Mouse (Mus musculus): ENCODE data around the gene Tspear. TPM values are rescaled to one million over a fixed set of nuclear protein-coding genes. Genes with fewer than 3 reads are reported as not detected.

The Tspear gene
- polyA plus RNA-seq, 1 experiment: not detected

DNA sequence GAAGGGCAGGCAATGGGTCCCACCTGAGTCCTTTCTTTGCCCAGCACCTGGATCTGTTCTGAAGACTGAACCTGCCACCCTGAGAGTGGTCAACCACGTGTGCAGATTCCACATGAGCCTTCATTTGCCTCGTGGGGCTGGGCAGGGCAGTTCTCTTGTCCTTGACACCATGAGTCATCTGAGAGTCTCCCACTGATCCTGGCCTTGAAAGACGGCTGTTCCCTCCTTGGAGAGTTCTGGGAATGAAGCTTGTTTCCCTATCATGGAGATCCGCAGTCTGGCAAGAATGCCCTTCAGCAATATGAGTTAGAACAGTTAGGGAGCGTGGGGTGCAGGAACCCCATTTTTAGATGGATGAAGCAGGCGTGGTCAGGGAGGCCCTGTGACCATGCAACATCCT is 152.6 kb downstream of the Tspear start:
- no peaks in the 10 kb centered on the region for H3K79me2 ChIP-seq (ENCODE audit: control insufficient read depth, insufficient read depth)
- H3K4me3 ChIP-seq: no peak overlapping the region
- peaks cover 7% of the 10 kb centered on the region for H3K27me3 ChIP-seq (ENCODE audit: control insufficient read depth, insufficient read depth, insufficient read length)
- H3ac ChIP-seq (ENCODE audit: control insufficient read depth, insufficient read length): no peak overlapping the region
- no peaks in the 10 kb centered on the region for H3K36me3 ChIP-seq (ENCODE audit: control insufficient read depth, insufficient read depth)
- TF ChIP-seq TCF12 (IDR thresholded peaks at IDR 0.05; ENCODE audit: insufficient read depth, poor library complexity, severe bottlenecking): no peak
- no peak for TF ChIP-seq E2F4 (IDR thresholded peaks at IDR 0.05; ENCODE audit: insufficient read depth)
- no peak for TF ChIP-seq USF1 (IDR thresholded peaks at IDR 0.05; ENCODE audit: low read depth)
- TF ChIP-seq REST (IDR thresholded peaks at IDR 0.05; ENCODE audit: insufficient read depth, insufficient read length): no peak
- no peak for TF ChIP-seq TCF3 (IDR thresholded peaks at IDR 0.05; ENCODE audit: insufficient read length, low read depth)
- TF ChIP-seq POLR2A (IDR thresholded peaks at IDR 0.05; ENCODE audit: insufficient read length, low read depth): no peak
- TF ChIP-seq MAX (IDR thresholded peaks at IDR 0.05; ENCODE audit: low read depth): no peak
- no peak for TF ChIP-seq POLR2AphosphoS2 (IDR thresholded peaks at IDR 0.05; ENCODE audit: insufficient read length, low read depth)
- TF ChIP-seq SRF (IDR thresholded peaks at IDR 0.05; ENCODE audit: control insufficient read depth, insufficient read length, low read depth): no peak
- TF ChIP-seq MYOD1 (IDR thresholded peaks at IDR 0.05; ENCODE audit: control insufficient read depth in 1 of 3, insufficient read length in 2 of 3, low read depth in 2 of 3): no peak
- no peak for TF ChIP-seq MYOG (IDR thresholded peaks at IDR 0.05; ENCODE audit: control insufficient read depth in 1 of 3, insufficient read depth in 1 of 3, insufficient read length in 2 of 3, low read depth in 2 of 3)
- no peak for TF ChIP-seq CEBPB (IDR thresholded peaks at IDR 0.05; ENCODE audit: insufficient read depth, poor library complexity, severe bottlenecking)
- no peak overlapping the region for H3K4me2 ChIP-seq (ENCODE audit: low read depth)

DNA sequence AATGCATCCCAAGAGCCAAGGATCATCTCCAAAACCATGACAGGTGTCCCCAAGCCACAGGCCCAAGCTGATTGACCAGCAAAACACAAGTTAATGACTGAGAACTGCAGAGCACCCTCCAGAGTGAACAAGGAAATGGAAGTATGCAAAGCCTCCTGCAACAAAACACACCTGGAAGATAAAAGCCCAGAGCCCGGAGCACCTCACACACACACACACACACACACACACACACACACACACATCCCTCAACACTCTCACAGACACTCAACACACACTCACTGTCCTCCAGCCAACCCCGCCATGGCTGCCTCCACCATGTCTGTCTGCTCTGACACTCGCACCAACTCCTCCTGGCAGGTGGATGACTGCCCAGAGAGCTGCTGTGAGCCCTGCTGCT is 160.1 kb downstream of the Tspear start, which contains the start of gene Gm36176:
Gene Gm36176, plus strand, starts transcription at position 301 of the 400 bp plus-strand sequence.
- no peak within 1 kb of the TSS for H3ac ChIP-seq (ENCODE audit: control insufficient read depth, insufficient read length)
- no peaks in the 10 kb centered on the region for H3K36me3 ChIP-seq (ENCODE audit: control insufficient read depth, insufficient read depth)
- H3K27me3 ChIP-seq (ENCODE audit: control insufficient read depth, insufficient read depth, insufficient read length): no peaks in the 10 kb centered on the region
- H3K4me2 ChIP-seq (ENCODE audit: low read depth): no peak within 1 kb of the TSS
- no peak within 1 kb of the TSS for H3K4me3 ChIP-seq
- H3K79me2 ChIP-seq (ENCODE audit: control insufficient read depth, insufficient read depth): no peaks in the 10 kb centered on the region
- TF ChIP-seq REST (IDR thresholded peaks at IDR 0.05; ENCODE audit: insufficient read depth, insufficient read length) (no peak), SRF (IDR thresholded peaks at IDR 0.05; ENCODE audit: control insufficient read depth, insufficient read length, low read depth) (no peak), POLR2AphosphoS2 (IDR thresholded peaks at IDR 0.05; ENCODE audit: insufficient read length, low read depth) (no peak), CEBPB (IDR thresholded peaks at IDR 0.05; ENCODE audit: insufficient read depth, poor library complexity, severe bottlenecking) (no peak), USF1 (IDR thresholded peaks at IDR 0.05; ENCODE audit: low read depth) (no peak), TCF3 (IDR thresholded peaks at IDR 0.05; ENCODE audit: insufficient read length, low read depth) (no peak), E2F4 (IDR thresholded peaks at IDR 0.05; ENCODE audit: insufficient read depth) (no peak), MYOD1 (IDR thresholded peaks at IDR 0.05; ENCODE audit: control insufficient read depth in 1 of 3, insufficient read length in 2 of 3, low read depth in 2 of 3) (no peak), TCF12 (IDR thresholded peaks at IDR 0.05; ENCODE audit: insufficient read depth, poor library complexity, severe bottlenecking) (no peak), MYOG (IDR thresholded peaks at IDR 0.05; ENCODE audit: control insufficient read depth in 1 of 3, insufficient read depth in 1 of 3, insufficient read length in 2 of 3, low read depth in 2 of 3) (no peak), POLR2A (IDR thresholded peaks at IDR 0.05; ENCODE audit: insufficient read length, low read depth) (no peak), MAX (IDR thresholded peaks at IDR 0.05; ENCODE audit: low read depth) (no peak)

DNA sequence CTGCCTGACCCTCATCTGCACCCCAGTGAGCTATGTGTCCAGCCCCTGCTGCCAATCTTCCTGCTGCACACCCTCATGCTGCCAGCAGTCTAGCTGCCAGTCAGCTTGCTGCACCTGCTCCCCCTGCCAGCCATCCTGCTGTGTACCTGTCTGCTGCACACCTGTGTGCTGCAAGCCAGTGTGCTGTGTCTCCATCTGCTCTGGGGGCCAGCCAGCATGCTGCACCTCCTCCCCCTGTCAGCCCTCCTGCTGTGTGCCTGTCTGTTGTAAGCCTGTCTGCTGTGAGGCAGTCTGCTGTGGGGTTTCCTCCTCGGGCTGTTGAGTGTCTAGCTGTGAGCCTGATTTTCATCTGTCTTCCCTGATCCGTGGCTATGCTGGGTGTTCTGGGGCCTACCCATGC is 160.6 kb downstream of the Tspear start:
- no peaks in the 10 kb centered on the region for H3K27me3 ChIP-seq (ENCODE audit: control insufficient read depth, insufficient read depth, insufficient read length)
- TF ChIP-seq REST (IDR thresholded peaks at IDR 0.05; ENCODE audit: insufficient read depth, insufficient read length) (no peak), E2F4 (IDR thresholded peaks at IDR 0.05; ENCODE audit: insufficient read depth) (no peak), POLR2AphosphoS2 (IDR thresholded peaks at IDR 0.05; ENCODE audit: insufficient read length, low read depth) (no peak), TCF3 (IDR thresholded peaks at IDR 0.05; ENCODE audit: insufficient read length, low read depth) (no peak), POLR2A (IDR thresholded peaks at IDR 0.05; ENCODE audit: insufficient read length, low read depth) (no peak), MYOD1 (IDR thresholded peaks at IDR 0.05; ENCODE audit: control insufficient read depth in 1 of 3, insufficient read length in 2 of 3, low read depth in 2 of 3) (no peak), CEBPB (IDR thresholded peaks at IDR 0.05; ENCODE audit: insufficient read depth, poor library complexity, severe bottlenecking) (no peak), TCF12 (IDR thresholded peaks at IDR 0.05; ENCODE audit: insufficient read depth, poor library complexity, severe bottlenecking) (no peak), SRF (IDR thresholded peaks at IDR 0.05; ENCODE audit: control insufficient read depth, insufficient read length, low read depth) (no peak), USF1 (IDR thresholded peaks at IDR 0.05; ENCODE audit: low read depth) (no peak), MYOG (IDR thresholded peaks at IDR 0.05; ENCODE audit: control insufficient read depth in 1 of 3, insufficient read depth in 1 of 3, insufficient read length in 2 of 3, low read depth in 2 of 3) (no peak), MAX (IDR thresholded peaks at IDR 0.05; ENCODE audit: low read depth) (no peak)

DNA sequence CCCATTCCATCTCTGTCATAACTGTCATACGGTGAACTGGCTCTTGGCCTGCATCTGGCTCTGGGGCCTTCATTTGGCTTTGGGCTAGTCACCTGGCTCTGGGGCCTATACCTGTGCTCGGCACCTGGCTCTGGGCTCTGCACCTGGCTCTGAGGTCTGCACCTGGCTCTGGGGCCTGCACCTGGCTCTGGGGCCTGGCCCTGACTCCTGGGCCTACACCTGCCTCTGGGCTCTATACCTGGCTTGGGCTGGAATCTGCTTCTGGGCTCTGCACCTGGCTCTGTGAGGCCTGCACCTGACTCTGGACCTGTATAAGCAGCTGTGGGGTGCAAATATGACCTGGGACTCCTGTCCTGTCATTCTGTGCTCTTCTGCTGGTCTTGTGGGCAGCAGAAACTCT is 161.2 kb downstream of the Tspear start:
- Histone ChIP-seq H3K79me2 (ENCODE audit: control insufficient read depth, insufficient read depth) (no peaks in the 10 kb centered on the region), H3K4me3 (no peak overlapping the region), H3ac (ENCODE audit: control insufficient read depth, insufficient read length) (no peak overlapping the region), H3K36me3 (ENCODE audit: control insufficient read depth, insufficient read depth) (no peaks in the 10 kb centered on the region), H3K27me3 (ENCODE audit: control insufficient read depth, insufficient read depth, insufficient read length) (no peaks in the 10 kb centered on the region), H3K4me2 (ENCODE audit: low read depth) (no peak overlapping the region)
- no peak for TF ChIP-seq POLR2A (IDR thresholded peaks at IDR 0.05; ENCODE audit: insufficient read length, low read depth)
- no peak for TF ChIP-seq POLR2AphosphoS2 (IDR thresholded peaks at IDR 0.05; ENCODE audit: insufficient read length, low read depth)
- TF ChIP-seq MAX (IDR thresholded peaks at IDR 0.05; ENCODE audit: low read depth): no peak
- no peak for TF ChIP-seq CEBPB (IDR thresholded peaks at IDR 0.05; ENCODE audit: insufficient read depth, poor library complexity, severe bottlenecking)
- no peak for TF ChIP-seq MYOG (IDR thresholded peaks at IDR 0.05; ENCODE audit: control insufficient read depth in 1 of 3, insufficient read depth in 1 of 3, insufficient read length in 2 of 3, low read depth in 2 of 3)

More for the DNA sequence above, 160.6 kb downstream of the Tspear start:
- Histone ChIP-seq H3ac (ENCODE audit: control insufficient read depth, insufficient read length) (no peak overlapping the region), H3K79me2 (ENCODE audit: control insufficient read depth, insufficient read depth) (no peaks in the 10 kb centered on the region), H3K4me3 (no peak overlapping the region), H3K36me3 (ENCODE audit: control insufficient read depth, insufficient read depth) (no peaks in the 10 kb centered on the region), H3K4me2 (ENCODE audit: low read depth) (no peak overlapping the region)

Measured in myocyte (in vitro differentiated cells).